Mouse (Mus musculus): ENCODE measurements around the gene Mapkbp1.

- no peak for TF ChIP-seq CTCF (IDR thresholded peaks at IDR 0.05; ENCODE audit: extremely low read depth, insufficient read depth, insufficient read length, insufficient replicate concordance)
- no peak for TF ChIP-seq POLR2A (IDR thresholded peaks at IDR 0.05; ENCODE audit: low read depth, low read length)
Observed at GRCm38 (mm10) chr2:119972537-119972879, at the start of gene Mapkbp1.

Measured in spleen, adult 2 months (tissue).